Mouse (Mus musculus) heart, postnatal 14 days (tissue): ENCODE data around the gene Perm1. TPM values are rescaled to one million over a fixed set of nuclear protein-coding genes. Genes with fewer than 3 reads are reported as not detected.
A peak's percentile ranks its signal among the peaks of the same experiment; 100 is the strongest.

Experiments
- DNase-seq, 2 experiments: peaks; one replicate each; pipeline ENCODE4 v3.0.0; 2021 to 2022
- intact Hi-C: fragments of 180-260 bp; cut with DNase I; formaldehyde crosslinking; loops from one replicate; pipeline ENCODE4 v1.15.1; 2025
- microRNA-seq, 2 experiments: library from miRNA; unstranded; fragments of <30 nt; microRNA quantifications; one replicate each; pipeline ENCODE4 v1.2.0; 2021 to 2022
- total RNA-seq, 2 experiments: library from RNA; stranded (reverse); gene quantifications; 2 replicates each; pipeline ENCODE4 v1.2.3; 2021

The Perm1 gene
- total RNA-seq, 2 experiments from 2014 or later: 178 to 193 TPM

GRCm38 (mm10) chr4:156235360-156235770 is 19.7 kb downstream of the Perm1 start:
- no peak for DNase-seq
- intact Hi-C loops: no loop called here

- intact Hi-C loops: no loop called here
- DNase-seq: peak; percentile 93
Measured at GRCm38 (mm10) chr4:156235808-156236533, 20.3 kb downstream of the Perm1 start, which contains the start of gene Noc2l. Gene Noc2l (plus strand): TSS chr4:156236010.

GRCm38 (mm10) chr4:156236651-156237447 is 21.2 kb downstream of the Perm1 start:
- intact Hi-C loops: no loop called here
- no peak for DNase-seq

- DNase-seq: no peak
- intact Hi-C loops: no loop called here
Measured at GRCm38 (mm10) chr4:156249567-156249966, 33.9 kb downstream of the Perm1 start.

GRCm38 (mm10) chr4:156251081-156251480 is 35.4 kb downstream of the Perm1 start:
- intact Hi-C loops: no loop called here
- DNase-seq: no peak

- intact Hi-C loops: no loop called here
- no peak for DNase-seq
Measured at GRCm38 (mm10) chr4:156252140-156252539, 36.5 kb downstream of the Perm1 start.

GRCm38 (mm10) chr4:156252619-156253018 is 37.0 kb downstream of the Perm1 start:
- intact Hi-C loops: no loop called here
- no peak for DNase-seq

GRCm38 (mm10) chr4:156253043-156253442 is 37.4 kb downstream of the Perm1 start:
- DNase-seq: no peak
- intact Hi-C loops: no loop called here

GRCm38 (mm10) chr4:156254361-156255077 is 38.9 kb downstream of the Perm1 start:
- intact Hi-C loops: no loop called here
- DNase-seq: no peak

- intact Hi-C loops: no loop called here
- DNase-seq: no peak
Measured at GRCm38 (mm10) chr4:156255078-156255839, 39.6 kb downstream of the Perm1 start, which contains the start of gene Samd11. Gene Samd11 (minus strand): TSS chr4:156255657.

Small RNA genes lying within 50 kb of the gene (microRNA-seq; reads per million reads assigned to microRNA genes)
- 2.2 to 3.4 reads per million in 2 experiments for gene Mir7658

Other genes starting within 250 kb of the Perm1 start
- 1 to 10 TPM; 2.0 to 2.7 TPM for gene B3galt6, start 223.2 kb upstream of the Perm1 start, total RNA-seq
- 10 to 100 TPM; 83.2 to 84.6 TPM for gene Sdf4, start 223.0 kb upstream of the Perm1 start, total RNA-seq
- gene Tnfrsf4, start 202.0 kb upstream of the Perm1 start, total RNA-seq: under 1 TPM; 0.50 to 0.80 TPM
- gene Tnfrsf18, start 189.7 kb upstream of the Perm1 start, total RNA-seq: under 1 TPM in 1 of 2 experiments, not detected in 1; 0.56 TPM
- gene Ttll10, start 156.5 kb upstream of the Perm1 start, total RNA-seq: not detected
- 1 to 10 TPM; 4.6 to 4.8 TPM for gene 9430015G10Rik, start 105.9 kb upstream of the Perm1 start, total RNA-seq
- gene Rnf223, start 85.4 kb upstream of the Perm1 start, total RNA-seq: under 1 TPM; 0.07 to 0.22 TPM
- 10 to 100 TPM; 71.8 to 72.6 TPM for gene Agrn, start 18.4 kb upstream of the Perm1 start, total RNA-seq
- 1 to 10 TPM; 1.9 to 2.6 TPM for gene Isg15, start 15.1 kb upstream of the Perm1 start, total RNA-seq
- 1 to 10 TPM; 5.5 to 6.3 TPM for gene AW011738, start 12.6 kb upstream of the Perm1 start, total RNA-seq
- 10 to 100 TPM in 1 of 2 experiments, 1 to 10 TPM in 1; 9.3 to 11.0 TPM for gene Plekhn1, start 19.0 kb downstream of the Perm1 start, total RNA-seq
- gene Noc2l, start 20.1 kb downstream of the Perm1 start, total RNA-seq: 10 to 100 TPM; 20.0 to 22.3 TPM
- gene Samd11, start 39.8 kb downstream of the Perm1 start, total RNA-seq: under 1 TPM; 0.22 TPM
- not detected for gene Vmn2r-ps159, start 115.2 kb downstream of the Perm1 start, total RNA-seq